Mouse (Mus musculus): ENCODE measurements at regions not wholly inside any gene's neighbourhood (a gene's known extent, or its start where the extent isn't known, plus 50 kb on each side); places are given as distances from the start of the nearest gene placed in this dataset.
"Not testable (repeated sequence)": the region's sequence is repeated elsewhere in the genome, so short reads cannot be mapped to it uniquely, and the experiment has no call there.

- DNase-seq (ENCODE audit: low spot score in 2 of 2), result not testable (repeated sequence)
Observed at GRCm38 (mm10) chr10:29044781-29045180, 58.7 kb upstream of the 2310057J18Rik start.

GRCm38 (mm10) chr10:29087823-29088222 lies 55.8 kb upstream of the Soga3 start:
- peak; percentile 41 to 66 for DNase-seq (ENCODE audit: low spot score in 2 of 2)
